16 mouse cellular contexts compared by ENCODE assay signal in genomic region chr6:97142611-97143010, GRCm38 (mm10). TPM values are rescaled to one million over a fixed set of nuclear protein-coding genes. Genes with fewer than 3 reads are reported as not detected.
DNase-seq lines count a peak whose midpoint lies in the region; ATAC-seq and TF ChIP-seq lines count a peak whose summit lies in the region.
"Had no signal": no experiment of that assay in that cellular context is flagged by ENCODE, and none has a peak within 500 bp of the region (broad histone marks: within the 10 kb centered on the region; RNA-seq: fewer than 3 reads in every experiment).

No protein-coding gene starts in this region.

- peaks cover 21% of the 10 kb centered on the region; the same call in 1 of the 2 replicates for H3K36me3 ChIP-seq in lung, embryonic 14.5 days (ENCODE audit: insufficient read depth)

- H3K4me3 ChIP-seq in lung, embryonic 14.5 days (ENCODE audit: low read depth, low read length), result no peak overlapping the region
- H3K4me3 ChIP-seq: embryonic facial prominence, embryonic 10.5 days; forebrain, embryonic 13.5 days; hindbrain, embryonic 15.5 days had no signal

- no peak for ATAC-seq in lung, embryonic 14.5 days (ENCODE audit: insufficient read depth)
- ATAC-seq: forebrain, embryonic 13.5 days; forebrain, postnatal 0 days; intestine, embryonic 16.5 days had no signal

- no peak overlapping the region for H3K9ac ChIP-seq in lung, embryonic 14.5 days
- H3K9ac ChIP-seq: forebrain, embryonic 13.5 days; forebrain, postnatal 0 days; hindbrain, embryonic 15.5 days had no signal

- no peak for TF ChIP-seq CTCF in lung, embryonic 14.5 days (IDR thresholded peaks at IDR 0.05; ENCODE audit: low read depth)

- H3K9me3 ChIP-seq in lung, embryonic 14.5 days (ENCODE audit: low read depth, low read length), result no peaks in the 10 kb centered on the region
- H3K9me3 ChIP-seq: embryonic facial prominence, embryonic 10.5 days; forebrain, embryonic 13.5 days; hindbrain, embryonic 15.5 days had no signal

- peak; percentile 33 for DNase-seq in adrenal gland, postnatal 10 days
- DNase-seq in adrenal gland, postnatal 4 days (ENCODE audit: low spot score in 2 of 2), result no peak
- DNase-seq in lung, embryonic 14.5 days, result no peak
- no peak for DNase-seq in lung, postnatal 25 days (ENCODE audit: low spot score)
- peak; percentile 38 for DNase-seq in adrenal gland, postnatal 25 days
- DNase-seq in lung, postnatal 36 days, result peak; percentile 21
- no peak for DNase-seq in right cerebral cortex, adult 2 months (ENCODE audit: low spot score in 2 of 2)
- DNase-seq: cerebellum, adult 2 months; cerebellum, postnatal 10 days; forebrain, postnatal 0 days; gastrocnemius, postnatal 25 days; heart, postnatal 14 days had no signal

- whole genome bisulfite sequencing in lung, embryonic 14.5 days, result 33% methylated on average over 8 of the region's 8 CpGs

- no peak overlapping the region for H3K4me2 ChIP-seq in lung, embryonic 14.5 days
- H3K4me2 ChIP-seq: forebrain, embryonic 13.5 days; hindbrain, embryonic 15.5 days had no signal

- H3K4me1 ChIP-seq in lung, embryonic 14.5 days (ENCODE audit: insufficient read depth), result peaks cover 1% of the 10 kb centered on the region; the same call in 1 of the 2 replicates

- peak overlapping the region; percentile 24; the same call in 1 of the 2 replicates for H3K27ac ChIP-seq in lung, embryonic 14.5 days (ENCODE audit: low read depth)
- H3K27ac ChIP-seq: embryonic facial prominence, embryonic 10.5 days; forebrain, embryonic 13.5 days; hindbrain, embryonic 15.5 days had no signal

- H3K27me3 ChIP-seq in lung, embryonic 14.5 days (ENCODE audit: insufficient read depth, low read length), result no peaks in the 10 kb centered on the region
- H3K27me3 ChIP-seq: hindbrain, embryonic 15.5 days had no signal

RNA-seq across cellular contexts. Expression of gene Eogt, which starts 6.4 kb away (rescaled TPM):
- 10 to 100 TPM; 34.2 to 49.2 TPM for total RNA-seq in adrenal gland, postnatal 10 days (2021)
- 10 to 100 TPM; 52.4 to 55.7 TPM for total RNA-seq in adrenal gland, postnatal 4 days (2021)
- 26.8 and 28.2 TPM in 2 replicates for polyA plus RNA-seq in lung, embryonic 14.5 days (2014; fragmentation: Nextera tagmentation; extraction: Ambion mirVana)
- 39.1 and 65.3 TPM in 2 replicates for total RNA-seq in adrenal gland, postnatal 25 days (2021)

RNA-seq across cellular contexts. Expression of gene Tmf1, which starts 36.3 kb away (rescaled TPM):
- total RNA-seq in adrenal gland, postnatal 10 days (2021), result 10 to 100 TPM; 37.0 to 43.5 TPM
- 10 to 100 TPM; 46.8 to 50.3 TPM for total RNA-seq in adrenal gland, postnatal 4 days (2021)
- polyA plus RNA-seq in lung, embryonic 14.5 days (2014; fragmentation: Nextera tagmentation; extraction: Ambion mirVana), result 30.3 and 32.6 TPM in 2 replicates
- 45.8 and 49.5 TPM in 2 replicates for total RNA-seq in adrenal gland, postnatal 25 days (2021)

Comparison
In these comparisons a context has a peak if more than half of its experiments do, and no peak if none do; other contexts are left out.
1. DNase-seq: peak in adrenal gland, postnatal 10 days (single experiment), adrenal gland, postnatal 25 days (single experiment) and lung, postnatal 36 days (single experiment); none in adrenal gland, postnatal 4 days (0 of 2), lung, embryonic 14.5 days (single experiment), lung, postnatal 25 days (single experiment) and right cerebral cortex, adult 2 months (0 of 2).